ENCODE assay signal across 28 mouse cellular contexts in genomic region chr13:6484418-6484817, GRCm38 (mm10).
DNase-seq lines count a peak whose midpoint lies in the region; ATAC-seq and TF ChIP-seq lines count a peak whose summit lies in the region.
"Had no signal": no experiment of that assay in that cellular context is flagged by ENCODE, and none has a peak within 500 bp of the region (broad histone marks: within the 10 kb centered on the region; RNA-seq: fewer than 3 reads in every experiment).

No protein-coding gene starts in this region.

- peak; percentile 85 for ATAC-seq in frontal cortex, adult (ENCODE audit: low TSS enrichment)
- peak; percentile 14; the same call in 1 of the 2 replicates for ATAC-seq in lung, embryonic 14.5 days (ENCODE audit: insufficient read depth)
- ATAC-seq: CD4-positive, CD25-positive, alpha-beta regulatory T cell, adult 4 months; forebrain, embryonic 16.5 days; hindbrain, embryonic 16.5 days; intestine, embryonic 15.5 days had no signal

- H3K9ac ChIP-seq in lung, embryonic 14.5 days, result no peak overlapping the region
- H3K9ac ChIP-seq: embryonic facial prominence, embryonic 15.5 days; heart, embryonic 12.5 days; heart, embryonic 15.5 days; hindbrain, embryonic 13.5 days; intestine, embryonic 15.5 days had no signal

- H3K4me1 ChIP-seq in lung, embryonic 14.5 days (ENCODE audit: insufficient read depth), result peaks cover 3% of the 10 kb centered on the region; the same call in 1 of the 2 replicates
- H3K4me1 ChIP-seq: embryonic facial prominence, embryonic 15.5 days; heart, embryonic 12.5 days; heart, embryonic 15.5 days; hindbrain, embryonic 10.5 days; hindbrain, embryonic 13.5 days; intestine, embryonic 15.5 days had no signal

- DNase-seq in frontal cortex, postnatal 10 days (ENCODE audit: low spot score in 2 of 2), result no peak
- peak; percentile 75 for DNase-seq in lung, embryonic 14.5 days
- no peak for DNase-seq in lung, postnatal 10 days
- DNase-seq in brain, embryonic 14.5 days (ENCODE audit: low read depth), result peak; percentile 8
- peak; percentile 76 for DNase-seq in telencephalon, adult 2 months (ENCODE audit: low read depth, low spot score)
- DNase-seq in cerebellum, adult 8-10 months, result no peak
- DNase-seq: adrenal gland, adult 2 months; adrenal gland, postnatal 14 days; cerebellum, adult 18-20 months; cerebellum, adult 9-11 months; cerebellum, postnatal 25 days; embryo, embryonic 11 days; gastrocnemius, adult 2 months; gastrocnemius, postnatal 25 days; heart, adult 18-20 months; heart, postnatal 10 days; heart, postnatal 36 days; kidney, adult 11 months had no signal

- no peaks in the 10 kb centered on the region for H3K27me3 ChIP-seq in lung, embryonic 14.5 days (ENCODE audit: insufficient read depth, low read length)
- H3K27me3 ChIP-seq: embryonic facial prominence, embryonic 15.5 days; heart, embryonic 12.5 days; heart, embryonic 15.5 days; hindbrain, embryonic 13.5 days; intestine, embryonic 15.5 days had no signal

- no peak for TF ChIP-seq CTCF in lung, embryonic 14.5 days (IDR thresholded peaks at IDR 0.05; ENCODE audit: low read depth)
- TF ChIP-seq CTCF in brain, embryonic 14.5 days (IDR thresholded peaks at IDR 0.05; ENCODE audit: borderline replicate concordance, extremely low read depth, insufficient read depth, insufficient read length), result no peak

- TF ChIP-seq POLR2A in brain, embryonic 14.5 days (IDR thresholded peaks at IDR 0.05; ENCODE audit: borderline replicate concordance, extremely low read depth, insufficient read depth, insufficient read length, poor library complexity, severe bottlenecking), result no peak

- H3K4me3 ChIP-seq in lung, embryonic 14.5 days (ENCODE audit: low read depth, low read length), result no peak overlapping the region
- H3K4me3 ChIP-seq: embryonic facial prominence, embryonic 15.5 days; gastrocnemius, adult 2 months; heart, embryonic 12.5 days; heart, embryonic 15.5 days; hindbrain, embryonic 10.5 days; hindbrain, embryonic 13.5 days; intestine, embryonic 15.5 days had no signal

- H3K27ac ChIP-seq in lung, embryonic 14.5 days (ENCODE audit: low read depth), result no peak overlapping the region
- H3K27ac ChIP-seq: embryonic facial prominence, embryonic 15.5 days; gastrocnemius, adult 2 months; heart, embryonic 15.5 days; hindbrain, embryonic 10.5 days; hindbrain, embryonic 13.5 days; intestine, embryonic 15.5 days had no signal

- H3K4me2 ChIP-seq in lung, embryonic 14.5 days, result no peak overlapping the region
- H3K4me2 ChIP-seq: embryonic facial prominence, embryonic 15.5 days; heart, embryonic 12.5 days; heart, embryonic 15.5 days; hindbrain, embryonic 13.5 days; intestine, embryonic 15.5 days had no signal

- no peaks in the 10 kb centered on the region for H3K36me3 ChIP-seq in lung, embryonic 14.5 days (ENCODE audit: insufficient read depth)
- H3K36me3 ChIP-seq: embryonic facial prominence, embryonic 15.5 days; heart, embryonic 12.5 days; heart, embryonic 15.5 days; hindbrain, embryonic 10.5 days; hindbrain, embryonic 13.5 days; intestine, embryonic 15.5 days had no signal

- no peaks in the 10 kb centered on the region for H3K9me3 ChIP-seq in lung, embryonic 14.5 days (ENCODE audit: low read depth, low read length)
- H3K9me3 ChIP-seq: embryonic facial prominence, embryonic 15.5 days; heart, embryonic 12.5 days; heart, embryonic 15.5 days; hindbrain, embryonic 10.5 days; hindbrain, embryonic 13.5 days; intestine, embryonic 15.5 days had no signal

Comparison
In these comparisons a context has a peak if more than half of its experiments do, and no peak if none do; other contexts are left out.
1. DNase-seq: peak in lung, embryonic 14.5 days (single experiment), brain, embryonic 14.5 days (single experiment) and telencephalon, adult 2 months (single experiment); none in frontal cortex, postnatal 10 days (0 of 2), lung, postnatal 10 days (single experiment) and cerebellum, adult 8-10 months (single experiment).